Mouse (Mus musculus) forebrain, embryonic 14.5 days (tissue): ENCODE measurements at regions not wholly inside any gene's neighbourhood (a gene's known extent, or its start where the extent isn't known, plus 50 kb on each side); places are given as distances from the start of the nearest gene placed in this dataset.
"Not testable (repeated sequence)": the region's sequence is repeated elsewhere in the genome, so short reads cannot be mapped to it uniquely, and the experiment has no call there.

Source experiments
- ATAC-seq: fragments of 200-750 bp; cut with Nextera tagmentation; 2 replicates; pipeline ENCODE4 v1.8.0; 2017; ENCODE audit warnings: mild to moderate bottlenecking, moderate library complexity
- DNase-seq: peaks from one replicate; pipeline ENCODE4 v3.0.0-alpha.2; 2015; ENCODE audit warnings: low spot score
- H3K27ac ChIP-seq: fragments of 300-500 bp; sonication (generic); 2 replicates; pipeline ENCODE4 v1.5.1; 2014; ENCODE audit warnings: low read depth, mild to moderate bottlenecking, control low read depth, low read length, moderate library complexity
- H3K27me3 ChIP-seq: fragments of 300-500 bp; sonication (generic); replicated peaks from 2 replicates; pipeline ENCODE4 v1.6.1; 2014; ENCODE audit warnings: low read length, control low read depth, mixed read lengths; ENCODE audit not compliant: control insufficient read depth, insufficient read depth
- H3K36me3 ChIP-seq: fragments of 300-500 bp; sonication (generic); 2 replicates; pipeline ENCODE4 v1.6.1; 2014; ENCODE audit warnings: low read length, control low read depth; ENCODE audit not compliant: control insufficient read depth, insufficient read depth
- H3K4me1 ChIP-seq: fragments of 300-500 bp; sonication (generic); 2 replicates; pipeline ENCODE4 v1.6.1; 2014; ENCODE audit warnings: antibody characterized with exemption, low read length, control low read depth; ENCODE audit not compliant: control insufficient read depth, insufficient read depth
- H3K4me2 ChIP-seq: fragments of 300-500 bp; sonication (generic); 2 replicates; pipeline ENCODE4 v1.6.1; 2014; ENCODE audit warnings: mild to moderate bottlenecking, control low read depth, low read length
- H3K4me3 ChIP-seq: fragments of 300-500 bp; sonication (generic); 2 replicates; pipeline ENCODE4 v1.5.1; 2014; ENCODE audit warnings: low read depth, low read length, control low read depth
- H3K9ac ChIP-seq: fragments of 300-500 bp; sonication (generic); 2 replicates; pipeline ENCODE4 v1.6.1; 2014; ENCODE audit warnings: mild to moderate bottlenecking, low read length, control low read depth, moderate library complexity
- H3K9me3 ChIP-seq: fragments of 300-500 bp; sonication (generic); replicated peaks from 2 replicates; pipeline ENCODE4 v1.6.1; 2016; ENCODE audit warnings: low read length, control low read depth, mixed read lengths; ENCODE audit not compliant: control insufficient read depth
- WGBS: fragments of 180-500 bp; shearing (Covaris S2); extraction: QIAGEN DNeasy Blood & Tissue Kit; methylation state at CpG from one replicate; pipeline ENCODE4 v1.1.7; 2014; 5-methylcytosine and 5-hydroxymethylcytosine counted together

DNA sequence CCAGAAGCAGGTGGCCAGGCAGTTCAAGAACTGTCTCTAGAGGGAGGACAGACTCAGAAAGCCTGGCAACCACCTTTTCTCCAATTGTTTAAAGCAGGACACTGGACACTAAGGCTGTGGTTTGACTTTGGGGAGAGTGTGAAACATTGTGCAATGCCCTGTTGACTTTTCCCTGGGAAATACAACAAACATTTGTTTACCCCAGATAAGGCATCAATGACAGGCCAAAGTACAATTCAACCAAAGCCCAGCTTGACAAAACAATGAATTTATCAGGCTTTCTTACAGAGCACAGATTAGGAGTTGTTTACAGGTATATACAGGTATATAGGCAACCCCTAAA, 135.3 kb upstream of the Plxna2 start:
- H3K4me3 ChIP-seq: no peak overlapping the region
- H3K36me3 ChIP-seq: no peaks in the 10 kb centered on the region
- H3K27me3 ChIP-seq: no peaks in the 10 kb centered on the region
- DNase-seq: no peak
- no peak for ATAC-seq
- no peaks in the 10 kb centered on the region for H3K4me1 ChIP-seq
- H3K4me2 ChIP-seq: no peak overlapping the region
- H3K9me3 ChIP-seq: no peaks in the 10 kb centered on the region
- H3K9ac ChIP-seq: no peak overlapping the region
- H3K27ac ChIP-seq: no peak overlapping the region

GRCm38 (mm10) chr1:194482001-194482716, 135.9 kb upstream of the Plxna2 start:
- ATAC-seq: no peak
- no peak for DNase-seq
- Histone ChIP-seq H3K36me3 (no peaks in the 10 kb centered on the region), H3K4me1 (no peaks in the 10 kb centered on the region), H3K27ac (no peak overlapping the region), H3K27me3 (no peaks in the 10 kb centered on the region), H3K9ac (no peak overlapping the region), H3K9me3 (no peaks in the 10 kb centered on the region), H3K4me3 (no peak overlapping the region), H3K4me2 (no peak overlapping the region)
- WGBS: 81% methylated on average over 6 of the region's 6 CpGs

DNA sequence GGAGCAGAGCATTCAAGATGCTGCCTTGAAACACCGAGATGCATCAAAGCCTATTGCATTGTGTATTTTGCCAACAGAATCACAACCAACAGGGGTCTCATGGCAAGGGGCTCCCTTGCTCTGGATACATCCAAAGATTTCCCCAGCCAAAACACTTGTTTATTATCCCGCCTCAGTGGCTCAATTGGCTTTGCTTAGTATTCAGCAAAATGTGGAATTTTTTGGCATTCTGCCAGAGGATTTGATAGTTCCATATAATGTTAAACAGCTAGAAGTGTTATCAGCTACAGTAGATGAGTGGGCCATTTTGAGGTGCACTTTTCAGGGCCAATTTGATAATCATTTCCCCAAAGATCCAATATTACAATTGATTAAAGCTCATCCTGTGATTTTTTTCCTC, 146.7 kb upstream of the Plxna2 start:
- not testable (repeated sequence) for H3K4me1 ChIP-seq, H3K4me3 ChIP-seq, H3K4me2 ChIP-seq, H3K27me3 ChIP-seq, H3K9ac ChIP-seq, H3K27ac ChIP-seq, H3K9me3 ChIP-seq, H3K36me3 ChIP-seq, ATAC-seq
- 80% methylated on average over 2 of the region's 2 CpGs for WGBS
- peak; percentile 55 for DNase-seq

DNA sequence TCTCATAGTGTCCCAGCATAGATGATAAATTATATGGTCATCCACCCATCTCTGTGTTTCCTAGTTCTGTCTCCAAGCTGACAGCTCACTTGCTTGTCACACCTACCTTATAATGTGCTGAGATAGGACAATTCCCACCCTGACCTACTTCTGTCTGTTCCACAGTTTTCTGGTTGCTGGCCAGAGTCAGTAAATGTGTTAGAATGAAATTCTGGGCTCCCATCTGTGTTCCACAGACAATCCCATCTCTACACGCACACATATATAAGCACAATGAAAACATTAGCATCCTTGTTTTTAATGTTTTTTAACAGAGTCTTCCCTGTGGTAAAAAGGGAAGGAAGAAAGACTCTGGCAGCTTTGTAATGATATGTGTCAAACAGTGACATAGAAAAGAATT, 165.5 kb upstream of the Plxna2 start:
- H3K27ac ChIP-seq: peak overlapping the region; percentile 21; the same call in 1 of the 2 replicates
- H3K9me3 ChIP-seq: no peaks in the 10 kb centered on the region
- H3K4me2 ChIP-seq: no peak overlapping the region
- H3K27me3 ChIP-seq: no peaks in the 10 kb centered on the region
- no peak overlapping the region for H3K9ac ChIP-seq
- WGBS: 68% methylated on average over 1 of the region's 1 CpGs
- H3K4me3 ChIP-seq: no peak overlapping the region
- ATAC-seq (no peak), DNase-seq (peak; percentile 35)
- no peaks in the 10 kb centered on the region for H3K36me3 ChIP-seq
- H3K4me1 ChIP-seq: peaks cover 5% of the 10 kb centered on the region

GRCm38 (mm10) chr1:194443681-194444080, 174.3 kb upstream of the Plxna2 start:
- Histone ChIP-seq H3K9ac (no peak overlapping the region), H3K9me3 (no peaks in the 10 kb centered on the region), H3K27me3 (no peaks in the 10 kb centered on the region), H3K27ac (no peak overlapping the region), H3K4me1 (0 out of 2 replicates have a peak, but pooled peaks cover 3% of the 10 kb centered on the region), H3K36me3 (no peaks in the 10 kb centered on the region), H3K4me3 (no peak overlapping the region), H3K4me2 (no peak overlapping the region)
- DNase-seq (no peak), ATAC-seq (no peak)
- WGBS: 94% methylated on average over 1 of the region's 1 CpGs

DNA sequence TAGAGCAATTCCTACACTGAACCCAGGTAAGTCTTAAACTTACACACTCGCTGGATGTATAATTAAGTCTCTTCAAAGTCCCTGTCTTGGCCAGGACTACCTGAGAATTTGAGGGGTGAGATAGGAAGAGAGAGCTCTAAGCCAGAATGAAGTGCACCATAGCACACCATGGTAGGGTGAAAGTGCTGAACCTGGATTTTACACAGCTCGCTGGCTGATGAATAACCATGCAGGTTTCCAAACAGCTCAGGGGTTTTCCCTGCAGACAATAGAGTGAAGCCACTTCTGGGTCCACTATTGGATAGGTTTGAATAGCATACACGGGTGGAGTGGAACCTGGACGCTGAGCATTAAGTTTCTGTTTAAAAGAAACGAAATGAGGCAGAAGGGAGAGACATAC, 180.7 kb upstream of the Plxna2 start:
- Histone ChIP-seq H3K9ac (no peak overlapping the region), H3K4me1 (no peaks in the 10 kb centered on the region), H3K9me3 (no peaks in the 10 kb centered on the region), H3K4me2 (no peak overlapping the region), H3K27ac (no peak overlapping the region), H3K36me3 (no peaks in the 10 kb centered on the region), H3K4me3 (no peak overlapping the region), H3K27me3 (no peaks in the 10 kb centered on the region)
- no peak for DNase-seq
- ATAC-seq: no peak
- WGBS: 75% methylated on average over 5 of the region's 5 CpGs

DNA sequence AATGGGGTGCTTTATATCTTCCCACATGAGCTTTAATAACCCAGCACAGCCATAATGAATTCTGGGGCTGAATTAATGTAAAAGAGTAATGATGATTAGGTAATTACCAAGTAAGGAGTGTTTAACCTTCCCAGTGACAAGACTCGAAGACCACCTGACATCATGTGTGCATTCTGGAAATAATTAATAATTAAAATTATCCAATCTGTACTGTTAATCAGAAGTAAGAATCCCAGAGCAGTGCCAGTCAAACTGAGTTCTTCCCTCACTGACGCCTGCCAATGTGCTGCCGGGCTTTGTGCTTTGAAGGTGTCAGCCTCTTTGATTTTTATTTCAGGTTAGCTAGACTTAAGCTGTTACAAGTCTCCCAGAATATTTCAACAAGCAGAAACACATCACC, 183.0 kb upstream of the Plxna2 start:
- Histone ChIP-seq H3K4me2 (no peak overlapping the region), H3K4me1 (no peaks in the 10 kb centered on the region), H3K27me3 (no peaks in the 10 kb centered on the region), H3K9me3 (no peaks in the 10 kb centered on the region), H3K27ac (no peak overlapping the region), H3K9ac (no peak overlapping the region), H3K36me3 (no peaks in the 10 kb centered on the region), H3K4me3 (no peak overlapping the region)
- ATAC-seq (peak; percentile 50; the same call in 1 of the 2 replicates), DNase-seq (peak; percentile 25)
- 34% methylated on average over 3 of the region's 3 CpGs for WGBS

GRCm38 (mm10) chr1:194428586-194428985, 189.4 kb upstream of the Plxna2 start:
- no peaks in the 10 kb centered on the region for H3K36me3 ChIP-seq
- H3K27ac ChIP-seq: no peak overlapping the region
- H3K4me1 ChIP-seq: no peaks in the 10 kb centered on the region
- no peak for ATAC-seq
- no peaks in the 10 kb centered on the region for H3K27me3 ChIP-seq
- H3K9ac ChIP-seq: no peak overlapping the region
- H3K4me3 ChIP-seq: no peak overlapping the region
- DNase-seq: no peak
- no peaks in the 10 kb centered on the region for H3K9me3 ChIP-seq
- WGBS: 91% methylated on average over 3 of the region's 3 CpGs
- no peak overlapping the region for H3K4me2 ChIP-seq

DNA sequence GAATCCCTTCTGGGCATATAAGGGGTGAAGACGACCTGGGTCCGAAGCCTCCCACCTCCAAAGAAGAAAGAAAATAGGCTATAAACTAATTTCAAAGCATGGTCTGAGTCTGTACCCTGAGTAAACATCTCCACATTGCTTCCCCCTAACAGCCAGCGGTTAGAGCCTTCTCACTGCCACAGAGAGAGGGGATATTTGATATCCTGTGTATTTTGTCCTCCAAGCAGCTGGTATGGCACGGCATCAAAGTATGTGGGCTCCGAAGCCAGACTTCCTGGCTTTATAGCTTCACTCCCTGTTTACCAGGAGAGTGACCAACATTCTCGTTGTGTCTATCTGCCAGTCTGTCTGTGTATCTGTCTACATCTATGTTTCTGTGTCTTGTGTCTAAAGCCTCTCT, 191.7 kb upstream of the Plxna2 start:
- no peaks in the 10 kb centered on the region for H3K36me3 ChIP-seq
- H3K9me3 ChIP-seq: no peaks in the 10 kb centered on the region
- no peak overlapping the region for H3K9ac ChIP-seq
- WGBS: 93% methylated on average over 6 of the region's 6 CpGs
- no peak overlapping the region for H3K4me2 ChIP-seq
- H3K4me3 ChIP-seq: no peak overlapping the region
- no peaks in the 10 kb centered on the region for H3K27me3 ChIP-seq
- no peak overlapping the region for H3K27ac ChIP-seq
- ATAC-seq (no peak), DNase-seq (no peak)
- H3K4me1 ChIP-seq: no peaks in the 10 kb centered on the region
